Mouse (Mus musculus) urinary bladder, postnatal 14 days (tissue): ENCODE results near the gene Fchsd2.

Experiments used
- DNase-seq: peaks from one replicate; pipeline ENCODE4 v3.0.0; 2021; ENCODE audit warnings: low spot score

The Fchsd2 gene

DNA sequence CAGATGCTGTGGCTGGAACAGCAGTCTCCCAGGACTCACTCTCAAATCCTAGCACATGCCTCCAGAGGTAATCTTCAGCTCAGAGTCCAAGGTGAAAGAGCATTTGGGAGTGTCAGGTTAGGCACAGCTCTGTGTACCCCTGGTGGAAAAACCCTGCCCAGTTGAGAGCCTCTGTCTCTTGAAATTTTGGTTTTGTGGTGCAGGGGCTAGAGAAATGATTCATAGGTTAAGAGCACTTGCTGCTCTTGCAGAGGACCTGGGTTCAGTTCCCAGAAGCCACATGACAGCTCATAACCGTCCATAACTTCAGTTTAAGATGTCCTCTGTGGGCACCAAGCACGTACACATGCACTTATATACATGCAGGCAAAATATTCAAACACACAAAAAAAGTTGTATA lies 195.2 kb downstream of the Fchsd2 start:
- no peak for DNase-seq

DNA sequence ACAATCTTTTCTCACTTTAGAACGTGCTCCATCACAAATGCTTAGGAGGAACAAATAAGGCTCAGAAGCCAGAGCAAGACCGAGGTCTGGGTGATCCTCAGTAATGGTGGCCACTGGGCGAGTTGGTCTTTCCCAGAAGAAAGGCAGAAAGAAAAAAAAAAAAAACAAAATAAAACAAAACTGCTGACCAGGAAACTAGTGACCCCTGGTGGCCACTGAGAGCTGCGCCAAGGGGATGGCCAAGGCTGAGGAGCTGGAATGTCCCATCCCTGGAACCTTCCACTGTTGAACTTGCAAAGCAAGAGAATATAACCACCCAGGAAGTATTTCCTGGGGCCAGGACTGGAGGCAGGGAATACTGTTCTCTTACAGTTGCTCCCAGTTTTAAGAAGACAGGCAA lies 195.8 kb downstream of the Fchsd2 start:
- peak; percentile 60 for DNase-seq

DNA sequence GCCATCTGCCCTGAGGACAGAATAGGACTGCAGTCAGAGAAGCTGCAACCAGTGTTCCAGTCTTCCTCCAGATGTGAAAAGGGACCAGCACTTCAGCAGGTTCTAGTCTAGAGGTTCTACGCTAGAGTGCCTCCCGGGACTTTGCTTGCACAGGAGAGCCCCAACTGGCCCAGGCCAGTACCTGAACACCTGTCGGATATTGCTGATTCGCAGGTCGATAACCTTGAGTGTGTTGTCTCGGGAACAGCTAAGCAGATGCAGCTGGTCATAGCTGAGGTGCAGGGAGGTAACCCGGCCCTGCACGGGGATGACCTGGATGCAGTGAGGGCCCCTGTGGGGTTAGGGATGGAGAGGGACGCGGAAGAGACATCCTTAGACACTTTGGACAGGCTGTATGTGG lies 197.7 kb downstream of the Fchsd2 start:
- no peak for DNase-seq

DNA sequence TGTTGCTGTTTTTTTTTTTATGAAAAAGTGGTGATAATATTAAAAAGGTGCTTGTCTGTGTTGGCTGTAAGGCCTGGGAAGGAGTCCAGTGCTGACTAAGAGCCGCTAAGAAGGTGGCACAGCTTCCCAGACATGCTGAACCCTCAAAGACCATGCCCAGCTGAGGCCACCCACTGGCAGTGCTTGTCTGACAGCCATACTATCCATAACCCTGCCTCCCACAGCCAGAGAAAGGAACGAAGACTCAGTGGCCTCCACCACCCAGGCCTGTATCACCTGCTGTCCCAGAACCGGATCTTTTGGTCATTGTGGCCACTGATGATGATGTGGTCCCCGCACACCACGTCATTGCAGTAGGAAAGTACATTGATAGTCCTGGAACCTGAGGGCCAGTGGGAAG lies 198.5 kb downstream of the Fchsd2 start:
- DNase-seq: no peak

DNA sequence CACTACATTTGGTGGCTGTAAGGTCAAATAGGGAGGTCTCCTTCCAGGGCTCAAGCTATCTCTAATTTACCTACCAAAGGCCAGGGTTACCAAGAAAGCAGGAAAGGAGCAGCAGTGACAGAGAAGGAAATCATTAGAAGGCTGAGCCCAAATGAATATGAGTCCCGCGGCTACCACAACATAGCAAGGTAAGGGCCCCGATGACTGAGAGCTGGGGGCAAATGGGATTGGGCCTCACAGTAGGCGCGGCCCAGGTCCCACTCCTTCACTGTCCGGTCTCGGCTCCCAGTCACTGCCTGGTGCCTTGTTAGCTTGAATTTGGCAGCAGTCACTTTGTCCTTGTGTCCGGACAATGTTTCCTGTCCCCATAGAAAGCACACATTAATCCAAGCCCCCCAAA lies 199.0 kb downstream of the Fchsd2 start:
- DNase-seq: no peak

DNA sequence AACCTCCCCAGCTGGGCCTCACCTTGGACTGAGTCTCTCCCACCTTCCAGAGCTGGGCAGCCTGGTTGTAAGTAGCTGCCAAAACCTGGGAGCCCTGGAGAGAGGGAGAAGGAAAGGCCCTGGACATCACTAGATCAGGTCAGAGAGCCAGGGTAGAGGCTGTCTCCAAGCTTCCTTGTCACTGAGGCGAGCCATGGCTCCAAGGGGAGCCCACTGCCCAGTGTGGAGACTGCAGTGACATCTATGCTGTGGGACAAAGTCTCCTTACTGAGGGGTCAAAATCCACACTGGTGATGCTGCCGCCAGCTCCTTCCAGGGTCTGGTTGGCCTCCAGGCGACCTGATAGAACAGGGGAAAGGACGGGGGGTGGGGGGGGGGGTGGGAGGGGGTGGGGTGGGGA lies 199.4 kb downstream of the Fchsd2 start:
- DNase-seq: no peak

DNA sequence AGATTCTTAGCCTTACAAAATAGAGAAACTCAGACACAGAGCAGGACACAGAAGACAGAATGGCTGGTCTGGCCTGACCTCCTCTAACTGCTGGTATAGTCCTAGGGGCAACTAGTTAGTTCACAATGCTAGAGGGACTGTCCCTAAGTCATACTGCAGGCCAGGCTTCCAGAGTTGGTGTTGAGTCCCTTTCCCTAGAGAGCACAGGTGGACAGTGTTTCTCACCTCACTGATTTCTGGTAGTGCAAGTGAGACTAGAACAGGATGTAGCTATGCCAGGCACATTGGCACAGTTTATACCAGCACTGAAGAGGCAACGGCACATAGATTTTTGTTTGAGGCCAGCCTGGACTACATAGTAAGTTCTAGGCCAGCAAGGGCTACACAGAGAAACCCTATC lies 200.0 kb downstream of the Fchsd2 start:
- DNase-seq: no peak

DNA sequence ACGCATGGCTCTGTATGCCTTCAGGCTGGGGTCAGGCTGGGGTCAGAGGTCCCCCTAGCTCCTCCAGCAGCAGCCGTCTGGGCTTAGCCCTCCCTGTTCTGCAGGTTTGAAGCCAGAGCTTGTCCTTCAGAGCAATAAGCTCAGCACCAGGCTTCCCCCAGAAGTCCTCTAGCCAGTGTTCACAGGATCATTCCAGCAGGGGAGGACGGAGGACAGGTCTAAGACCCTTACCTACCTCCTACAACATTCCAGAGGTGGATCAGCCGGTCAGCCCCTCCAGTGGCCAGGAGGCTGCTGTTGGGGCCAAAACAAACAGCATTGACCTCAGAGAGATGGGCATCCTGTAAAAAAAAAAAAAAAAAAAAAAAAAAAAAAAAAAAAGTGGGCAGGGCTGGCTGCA lies 200.5 kb downstream of the Fchsd2 start:
- DNase-seq: no peak

DNA sequence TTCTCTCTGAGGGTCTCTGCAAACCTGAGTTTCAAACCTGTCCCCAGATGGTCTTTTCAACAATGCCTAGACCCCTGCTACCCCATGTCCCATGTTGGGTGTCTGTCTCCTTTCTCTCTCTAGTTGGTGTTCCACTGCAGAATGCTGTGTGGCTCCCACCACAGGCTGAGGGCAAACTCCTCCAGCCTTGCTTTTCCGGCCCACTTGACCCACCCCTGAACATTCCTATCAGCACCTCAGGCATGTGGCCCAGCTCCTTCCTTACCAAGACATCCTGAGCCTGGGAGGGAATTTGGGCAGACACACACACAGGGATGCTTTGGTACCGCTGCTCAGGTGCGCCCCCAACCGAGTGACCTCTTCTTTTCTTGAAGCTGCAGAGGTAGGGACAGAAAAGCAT lies 200.9 kb downstream of the Fchsd2 start:
- DNase-seq: no peak

DNA sequence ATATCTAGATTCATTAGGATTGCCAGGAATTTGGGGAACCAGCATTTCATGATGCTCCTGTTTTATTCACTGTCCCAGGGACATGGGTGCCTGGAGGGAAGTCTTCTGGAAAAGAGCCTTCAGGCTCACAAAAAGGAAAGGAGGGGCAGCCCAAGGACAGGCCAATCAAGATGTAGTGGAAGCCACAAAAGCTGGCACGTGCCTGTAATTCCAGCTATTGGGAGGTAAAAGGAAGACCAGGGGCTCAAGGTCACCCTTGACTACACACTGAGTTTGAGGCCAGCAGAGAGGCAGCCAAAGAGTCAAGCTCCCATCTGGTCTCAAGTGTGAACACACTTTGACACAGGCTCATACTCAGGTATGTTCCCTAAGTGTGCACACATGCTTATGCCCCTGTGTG lies 202.8 kb downstream of the Fchsd2 start:
- no peak for DNase-seq

DNA sequence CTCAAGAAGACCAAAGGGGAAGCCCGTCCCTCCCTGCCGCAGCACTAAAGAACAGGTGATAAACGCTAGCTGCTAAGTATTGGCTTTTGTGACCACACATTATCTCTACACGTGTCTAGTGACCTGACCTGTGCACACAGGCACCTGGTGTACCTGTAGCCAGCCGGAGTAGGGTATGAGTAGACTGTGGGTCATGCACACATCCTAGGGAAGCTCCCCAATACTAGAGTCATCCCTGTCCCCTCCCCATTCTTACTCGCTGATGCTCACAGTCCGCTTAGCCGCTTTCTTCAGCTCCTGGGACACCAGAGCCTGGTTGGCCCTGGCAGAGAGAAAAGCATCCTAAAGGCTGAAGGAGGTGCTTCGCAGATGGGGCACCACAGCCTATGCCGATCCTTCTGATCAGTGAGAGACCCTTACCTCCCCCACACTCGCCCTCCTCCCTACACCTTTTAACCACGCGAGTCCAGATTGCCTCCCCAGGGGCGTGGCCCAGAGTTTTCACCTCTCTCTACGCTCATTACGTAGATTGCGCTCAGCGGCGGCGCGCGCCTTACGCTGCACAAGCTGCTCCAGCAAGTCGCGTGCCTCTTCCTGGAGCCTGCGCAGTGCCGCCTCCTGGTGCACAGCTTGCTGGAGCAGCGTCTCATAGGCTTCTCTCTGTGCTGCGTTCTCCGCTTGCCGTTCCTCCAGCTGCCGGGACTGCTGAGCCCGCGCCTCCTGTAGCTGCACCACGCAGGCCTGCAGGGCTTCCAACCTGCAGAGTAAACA lies 203.8 kb downstream of the Fchsd2 start:
- DNase-seq: peak; percentile 83

DNA sequence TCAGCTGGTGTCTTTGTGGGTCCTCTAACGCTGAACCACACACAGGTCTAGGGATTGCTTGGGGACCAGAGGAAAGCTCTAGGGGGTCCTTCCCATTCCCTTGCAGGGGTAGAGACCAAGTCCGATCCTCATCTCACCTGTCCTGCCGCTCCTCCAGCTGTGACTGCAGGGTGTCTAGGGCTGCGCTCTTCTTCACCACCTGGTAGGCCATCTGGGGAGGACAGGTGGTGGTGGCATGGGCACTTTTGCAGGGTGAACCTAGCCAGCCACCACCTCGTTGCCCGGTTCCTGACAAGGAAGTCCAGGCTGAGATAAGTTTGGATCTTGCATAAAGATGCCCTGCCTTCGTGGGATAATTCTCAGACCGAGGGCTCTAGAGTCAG lies 204.4 kb downstream of the Fchsd2 start:
- DNase-seq: no peak

DNA sequence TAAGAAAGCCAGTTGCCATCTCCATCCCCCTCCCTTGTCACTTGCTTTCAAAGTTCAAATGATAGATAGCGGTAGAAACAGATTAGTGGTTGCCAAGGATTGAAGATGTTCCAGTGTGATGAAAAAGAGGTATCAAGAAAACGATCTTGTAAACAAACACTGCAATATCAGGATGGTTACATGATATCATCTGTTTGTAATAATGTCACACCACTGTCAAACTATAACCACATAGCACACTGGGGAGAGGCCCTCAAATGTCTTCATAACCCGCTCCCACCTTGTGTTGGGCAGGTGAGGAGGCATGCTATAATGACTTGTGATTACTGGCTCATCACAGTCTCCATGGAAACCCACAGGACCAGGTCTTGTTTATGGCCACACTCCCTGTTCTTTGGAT lies 205.7 kb downstream of the Fchsd2 start:
- no peak for DNase-seq

DNA sequence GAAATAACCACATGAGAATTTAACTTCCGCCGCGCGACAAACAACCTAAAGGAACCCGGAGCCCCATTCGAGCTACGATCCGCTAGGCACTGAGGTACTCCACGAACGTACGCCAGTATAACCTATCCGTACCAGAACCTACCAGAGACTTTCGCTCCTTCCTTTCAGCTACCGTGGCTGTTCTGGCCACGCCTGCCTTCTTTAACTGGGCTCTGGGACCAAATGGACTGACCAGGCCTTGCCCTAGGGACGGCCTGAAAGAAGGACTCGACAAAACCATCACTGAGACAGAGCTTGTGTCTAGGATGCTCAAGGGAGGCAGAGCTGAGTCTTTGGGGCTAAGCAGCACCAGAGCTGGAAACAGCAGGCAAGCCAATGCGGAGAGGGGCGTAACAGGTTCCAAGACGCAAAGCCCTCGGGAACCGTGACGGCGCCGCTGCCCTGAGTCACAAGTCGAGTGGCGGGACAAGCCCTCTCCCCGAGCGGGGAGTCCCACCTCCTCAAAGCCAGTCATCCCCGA lies 208.8 kb downstream of the Fchsd2 start:
- peak; percentile 66 for DNase-seq

DNA sequence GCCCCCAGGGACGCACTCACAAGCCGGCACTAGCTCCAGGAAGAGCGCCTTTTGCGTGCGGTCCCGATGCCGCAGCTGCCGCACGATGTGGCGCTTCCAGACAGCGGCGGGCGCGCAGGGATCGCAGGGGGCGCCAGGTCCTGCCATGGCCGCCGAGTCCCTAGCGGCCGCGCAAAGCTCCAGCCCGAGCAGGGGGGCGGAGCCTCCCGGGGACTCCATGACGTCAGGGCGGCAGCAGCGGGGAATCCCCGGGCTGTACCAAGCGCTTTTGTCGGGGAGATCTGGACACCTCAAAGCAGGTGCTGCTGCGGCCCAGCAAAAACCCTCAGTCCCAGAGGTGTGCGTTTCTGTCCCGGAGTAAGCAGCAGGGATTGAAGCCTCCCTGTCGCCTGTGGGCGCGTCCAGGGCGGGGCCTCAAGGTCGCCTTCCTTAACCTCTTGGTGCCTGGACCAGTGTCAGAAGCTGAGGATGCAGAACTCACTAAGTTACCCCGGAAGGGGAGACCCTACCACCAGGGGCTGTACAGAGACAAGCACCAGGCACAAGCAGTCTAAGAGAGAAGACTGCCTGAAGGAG lies 209.3 kb downstream of the Fchsd2 start, which contains the start of gene Atg16l2:
Atg16l2 (minus strand) TSS at position 371 of the 576 bp plus-strand sequence.
- peak; percentile 91 for DNase-seq

DNA sequence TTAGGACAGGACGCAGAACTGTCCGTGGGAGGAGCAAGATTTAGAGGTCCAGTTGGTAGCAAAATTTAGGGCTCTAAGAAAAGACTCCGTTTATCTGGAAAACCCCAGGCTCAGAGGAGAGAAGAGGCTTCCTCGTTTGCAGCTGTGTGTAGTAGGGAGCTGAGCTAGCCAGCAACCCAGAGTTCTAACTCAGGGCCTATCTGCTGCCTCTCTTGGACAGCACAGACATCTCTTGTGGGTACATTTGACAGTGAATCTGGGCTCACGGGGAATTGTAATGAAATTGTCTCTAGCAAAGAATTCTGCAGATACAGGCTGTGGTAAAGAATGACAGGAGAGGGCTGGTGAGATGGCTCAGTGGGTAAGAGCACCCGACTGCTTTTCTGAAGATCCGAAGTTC lies 210.0 kb downstream of the Fchsd2 start:
- DNase-seq: no peak

DNA sequence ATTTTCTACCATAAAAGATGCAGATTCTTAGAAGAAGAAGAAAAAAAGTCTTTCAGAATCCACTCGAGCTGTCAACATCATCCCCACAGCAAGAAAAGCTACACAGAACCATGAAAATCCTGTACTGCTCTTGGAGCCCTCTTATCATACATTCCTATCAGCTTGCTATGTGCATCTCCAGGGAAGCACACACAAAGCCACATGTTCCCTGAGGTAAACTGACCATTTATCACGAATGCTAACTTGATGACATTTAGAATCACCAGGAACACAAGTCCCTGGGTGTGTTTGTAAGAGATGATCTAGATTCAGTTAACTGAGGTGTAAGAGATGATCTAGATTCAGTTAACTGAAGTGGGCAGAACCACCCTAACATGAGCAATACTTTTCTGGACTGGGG lies 214.2 kb downstream of the Fchsd2 start:
- DNase-seq: no peak

DNA sequence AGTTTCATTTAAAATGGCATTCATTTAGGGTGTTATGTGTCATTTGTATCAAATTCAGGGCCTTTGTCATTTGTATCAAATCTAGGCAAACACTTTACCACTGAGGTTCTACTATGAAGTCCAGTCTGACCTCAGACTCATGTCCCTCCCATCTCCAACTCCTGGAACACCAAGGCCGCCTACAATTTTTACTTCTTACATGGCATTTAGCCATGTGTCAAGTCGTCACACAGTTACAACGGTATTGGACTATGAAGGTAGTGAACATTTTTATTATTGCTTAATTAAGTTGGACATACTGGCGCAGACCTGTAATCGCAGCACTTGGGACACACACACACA lies 217.3 kb downstream of the Fchsd2 start:
- DNase-seq: no peak

DNA sequence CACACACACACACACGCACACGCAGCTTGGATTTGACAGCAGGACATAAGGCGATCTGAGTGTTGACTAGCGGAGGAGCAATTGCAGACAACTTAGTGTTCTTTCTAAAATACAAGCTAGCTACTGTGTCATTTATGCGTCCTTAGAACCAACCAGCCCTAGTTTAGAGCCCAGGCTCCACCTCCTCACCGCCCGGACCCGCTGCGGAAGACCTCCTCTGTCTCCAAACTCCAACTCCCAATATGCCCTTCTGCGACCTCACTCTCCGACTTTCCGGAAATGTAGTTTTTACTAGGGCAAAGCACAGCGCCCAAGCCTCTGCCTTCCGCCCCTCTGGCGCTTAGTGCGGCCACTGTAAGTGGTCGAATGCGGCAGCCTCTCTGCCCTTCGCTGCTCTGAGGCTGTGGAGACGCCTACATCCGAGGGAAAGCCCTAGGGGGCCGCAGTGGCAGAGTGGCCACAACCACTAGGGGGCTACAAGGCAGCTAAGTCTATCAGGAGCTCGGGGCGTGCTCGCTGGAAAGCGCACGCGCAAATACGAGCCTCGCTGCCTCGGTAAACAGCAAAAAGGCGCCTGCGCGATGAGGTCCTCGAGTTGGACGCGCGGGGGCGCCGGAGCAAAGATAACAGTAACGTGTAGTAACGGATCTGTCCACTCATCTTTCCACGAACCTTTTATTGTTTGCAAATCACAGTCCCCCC lies 217.8 kb downstream of the Fchsd2 start:
- peak; percentile 97 for DNase-seq

DNA sequence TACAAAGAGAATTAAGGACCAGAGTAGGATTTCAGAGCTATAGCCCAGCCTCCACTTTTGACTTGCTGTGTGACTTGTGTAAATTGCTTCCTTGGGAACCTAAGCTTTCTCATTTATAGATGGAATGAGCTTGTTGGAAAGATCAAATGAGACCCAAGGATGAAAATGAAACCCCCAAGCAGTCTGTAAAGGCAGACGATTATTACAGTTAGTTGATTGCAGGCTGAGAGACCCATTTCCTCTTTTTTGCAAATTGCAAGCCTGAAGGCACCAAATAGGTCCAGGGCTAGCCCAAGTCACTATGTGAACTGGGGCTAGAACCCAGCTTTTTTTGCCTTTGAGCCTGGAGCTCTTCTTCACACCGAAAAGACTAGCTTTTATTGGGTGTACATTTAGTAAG lies 218.4 kb downstream of the Fchsd2 start:
- DNase-seq: no peak

DNA sequence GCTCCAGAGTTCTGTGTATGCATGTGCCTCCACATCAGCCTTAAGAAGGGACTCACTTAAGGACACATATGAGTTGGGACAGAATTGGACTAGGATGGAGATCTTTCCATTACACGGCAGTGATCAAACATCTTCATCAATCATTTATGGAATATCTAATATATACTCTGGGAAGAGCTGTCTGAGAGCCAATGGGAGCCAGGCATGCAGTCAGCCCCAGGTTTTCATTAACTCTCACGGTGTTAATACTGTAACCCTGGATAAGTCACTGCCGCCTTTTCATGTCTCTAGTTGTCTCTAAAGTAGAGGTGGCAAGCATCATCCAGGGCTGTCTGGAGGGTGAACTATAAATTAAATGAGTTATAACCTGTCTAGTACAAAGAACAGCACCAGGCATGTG lies 220.4 kb downstream of the Fchsd2 start:
- DNase-seq: no peak

DNA sequence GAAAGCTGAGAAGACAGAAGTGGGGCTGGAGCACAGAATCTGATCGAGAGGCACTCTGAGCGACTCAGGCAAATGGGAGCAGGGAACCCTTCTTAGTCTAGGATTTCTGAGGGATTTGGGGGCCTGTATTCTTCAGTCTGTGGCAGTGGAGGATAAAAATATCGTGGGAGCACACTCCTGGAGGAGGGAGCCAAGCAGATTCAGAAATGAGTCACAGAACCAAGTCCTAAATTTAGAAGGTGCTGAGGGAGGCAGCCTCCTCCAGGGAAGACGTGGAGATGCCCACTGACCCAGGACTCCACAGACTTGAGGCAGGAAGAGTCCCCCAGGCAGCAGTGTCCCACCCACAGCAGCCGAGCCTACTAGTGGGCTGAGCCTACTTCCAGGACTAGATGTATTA lies 221.7 kb downstream of the Fchsd2 start:
- no peak for DNase-seq

DNA sequence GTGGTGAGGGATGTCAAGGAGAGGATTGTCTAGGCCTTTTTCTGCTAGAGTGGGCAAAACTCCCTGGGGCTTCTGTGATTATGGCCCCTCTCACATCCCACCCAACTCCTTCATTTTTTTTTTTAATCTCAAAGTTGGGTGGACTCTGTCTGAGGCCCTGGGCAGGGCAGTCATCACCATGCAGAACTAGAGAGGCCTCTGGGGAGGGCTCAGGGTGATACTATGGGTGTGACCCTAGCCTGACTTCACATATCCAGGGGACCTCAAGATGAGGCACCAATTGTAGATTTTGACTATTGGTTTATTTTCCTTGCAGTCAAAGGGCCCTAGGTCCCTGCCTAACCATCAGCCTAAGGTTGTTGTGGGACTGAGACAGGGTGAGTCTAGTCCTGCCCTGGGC lies 223.0 kb downstream of the Fchsd2 start:
- no peak for DNase-seq
